ENCODE assay signal across 10 mouse cellular contexts in the genomic region with DNA sequence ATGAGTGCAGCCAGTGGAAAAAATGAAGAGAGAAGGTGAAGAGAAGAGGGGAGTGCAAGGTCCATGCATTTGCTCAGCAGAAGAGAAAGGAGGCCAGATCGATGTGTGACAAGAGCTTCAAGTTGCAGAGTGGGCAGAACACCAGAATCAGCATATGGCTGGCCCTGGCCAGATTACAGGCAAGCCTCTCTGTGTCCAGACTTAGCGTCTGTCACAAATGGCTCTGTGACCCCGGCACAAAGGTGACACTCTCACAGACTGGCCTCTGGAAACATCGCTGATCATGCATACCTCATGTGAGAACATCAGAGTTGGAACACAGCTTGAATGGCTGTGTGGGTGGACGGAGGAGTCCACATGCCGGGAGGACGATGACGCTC. TPM values are rescaled to one million over a fixed set of nuclear protein-coding genes. Genes with fewer than 3 reads are reported as not detected.
DNase-seq lines count a peak whose midpoint lies in the region; ATAC-seq and TF ChIP-seq lines count a peak whose summit lies in the region.
"Had no signal": no experiment of that assay in that cellular context is flagged by ENCODE, and none has a peak within 500 bp of the region (broad histone marks: within the 10 kb centered on the region; RNA-seq: fewer than 3 reads in every experiment).

No protein-coding gene starts in this region.

- WGBS in neural tube, embryonic 15.5 days, result 80% methylated on average over 8 of the region's 8 CpGs

- no peaks in the 10 kb centered on the region for H3K9me3 ChIP-seq in neural tube, embryonic 15.5 days (replicated peaks)

- no peak overlapping the region for H3K27ac ChIP-seq in gastrocnemius, adult 2 months
- H3K27ac ChIP-seq in testis, adult 2 months (ENCODE audit: control insufficient read depth, insufficient read depth, low read depth, low read length), result no peak overlapping the region
- H3K27ac ChIP-seq in neural tube, embryonic 15.5 days (replicated peaks), result no peak overlapping the region
- H3K27ac ChIP-seq: stomach, postnatal 0 days had no signal

- ATAC-seq in neural tube, embryonic 15.5 days (ENCODE audit: low FRiP score), result no peak

- no peak overlapping the region for H3K4me2 ChIP-seq in neural tube, embryonic 15.5 days

- intact Hi-C loops in gastrocnemius, adult 2 months (cut with DNase I), result no loop called here

- peak; percentile 28 for DNase-seq in gastrocnemius, adult 2 months
- DNase-seq in gastrocnemius, adult 8-10 months (ENCODE audit: low spot score in 2 of 2), result no peak
- DNase-seq in testis, postnatal 14 days (ENCODE audit: low spot score), result no peak
- DNase-seq in kidney, adult 9 months, result peak; percentile 28
- DNase-seq in thymus, postnatal 10 days (ENCODE audit: low spot score in 2 of 2), result no peak
- DNase-seq in spleen, adult 18-20 months, result no peak

- H3K4me3 ChIP-seq in gastrocnemius, adult 2 months, result peak overlapping the region; percentile 50
- H3K4me3 ChIP-seq in testis, adult 2 months (ENCODE audit: control insufficient read depth, low read depth, low read length), result peak overlapping the region; percentile 9
- no peak overlapping the region for H3K4me3 ChIP-seq in neural tube, embryonic 15.5 days (replicated peaks)

- no peak for TF ChIP-seq CTCF in gastrocnemius, adult 2 months (IDR thresholded peaks at IDR 0.05)
- TF ChIP-seq CTCF in testis, adult 2 months (IDR thresholded peaks at IDR 0.05; ENCODE audit: control insufficient read depth, insufficient read depth, insufficient replicate concordance, low read depth, low read length), result no peak

- no peaks in the 10 kb centered on the region for H3K27me3 ChIP-seq in testis, adult 2 months (ENCODE audit: control insufficient read depth, insufficient read depth, low read length)
- H3K27me3 ChIP-seq in neural tube, embryonic 15.5 days (replicated peaks), result no peaks in the 10 kb centered on the region

- no peak overlapping the region for H3K9ac ChIP-seq in neural tube, embryonic 15.5 days (replicated peaks)

- no peaks in the 10 kb centered on the region for H3K4me1 ChIP-seq in testis, adult 2 months (ENCODE audit: control insufficient read depth, insufficient read depth, low read length)
- no peaks in the 10 kb centered on the region for H3K4me1 ChIP-seq in neural tube, embryonic 15.5 days

- TF ChIP-seq POLR2A in testis, adult 2 months (IDR thresholded peaks at IDR 0.05; ENCODE audit: control insufficient read depth, low read depth, low read length), result no peak

- H3K36me3 ChIP-seq in testis, adult 2 months (ENCODE audit: control insufficient read depth, insufficient read depth, low read length), result no peaks in the 10 kb centered on the region
- no peaks in the 10 kb centered on the region for H3K36me3 ChIP-seq in neural tube, embryonic 15.5 days

RNA-seq across cellular contexts. Expression of a gene that starts 46.0 kb away (rescaled TPM):
- total RNA-seq in gastrocnemius, adult 2 months (2021), result 1 to 10 TPM in 1 of 2 experiments, under 1 TPM in 1; 0.94 to 3.9 TPM
- 1 to 10 TPM in 2 of 4 experiments, under 1 TPM in 2; 0.80 to 1.9 (median 1.1) TPM for total RNA-seq in gastrocnemius, adult 8-10 months (2022)
- 0.79 and 0.98 TPM in 2 replicates for polyA plus RNA-seq in testis, adult 2 months (2012; rRNA removed)
- 1.2 and 2.7 TPM in 2 replicates for polyA plus RNA-seq in neural tube, embryonic 15.5 days (2015; fragmentation: Nextera tagmentation; extraction: Ambion mirVana)
- polyA plus RNA-seq: C2C12 had no signal

Comparison
In these comparisons a context has a peak if more than half of its experiments do, and no peak if none do; other contexts are left out.
1. DNase-seq: peak in gastrocnemius, adult 2 months (single experiment) and kidney, adult 9 months (single experiment); none in gastrocnemius, adult 8-10 months (0 of 2), testis, postnatal 14 days (single experiment), thymus, postnatal 10 days (0 of 2) and spleen, adult 18-20 months (0 of 2).